Mouse (Mus musculus) ZHBTc4 (cell line): ENCODE data around the gene Nabp2.

ENCODE experiments used
- DNase-seq: peaks from one replicate; pipeline ENCODE4 v3.0.0-alpha.2; 2011; ENCODE audit warnings: low read depth, low spot score

Gene Nabp2

GRCm38 (mm10) chr10:128411211-128412054, at the start of gene Nabp2, which contains the start of gene Rnf41:
Gene Nabp2, minus strand, starts transcription at chr10:128411492.
Gene Rnf41, plus strand, starts transcription at chr10:128411657.
- peak; percentile 99 for DNase-seq

GRCm38 (mm10) chr10:128460270-128460630, 49.0 kb upstream of the Nabp2 start:
- peak; percentile 15 for DNase-seq

GRCm38 (mm10) chr10:128459409-128460269, 48.3 kb upstream of the Nabp2 start:
- DNase-seq: peak; percentile 34

- DNase-seq: peak; percentile 76
Observed at GRCm38 (mm10) chr10:128458719-128459408, 47.6 kb upstream of the Nabp2 start, which contains the start of gene Smarcc2. Gene Smarcc2, plus strand, starts transcription at chr10:128459248.

- DNase-seq: peak; percentile 92
Observed at GRCm38 (mm10) chr10:128458348-128458718, 47.0 kb upstream of the Nabp2 start.

GRCm38 (mm10) chr10:128457676-128458075, 46.4 kb upstream of the Nabp2 start:
- no peak for DNase-seq

- peak; percentile 87 for DNase-seq
Observed at GRCm38 (mm10) chr10:128455280-128455679, 44.0 kb upstream of the Nabp2 start.

GRCm38 (mm10) chr10:128454471-128454870, 43.2 kb upstream of the Nabp2 start:
- DNase-seq: no peak

GRCm38 (mm10) chr10:128451014-128451413, 39.7 kb upstream of the Nabp2 start:
- no peak for DNase-seq

GRCm38 (mm10) chr10:128445407-128445806, 34.1 kb upstream of the Nabp2 start:
- no peak for DNase-seq

- DNase-seq: no peak
Observed at GRCm38 (mm10) chr10:128444354-128444753, 33.1 kb upstream of the Nabp2 start.

GRCm38 (mm10) chr10:128442718-128443117, 31.4 kb upstream of the Nabp2 start:
- no peak for DNase-seq

- peak; percentile 92 for DNase-seq
Observed at GRCm38 (mm10) chr10:128441324-128442119, 30.2 kb upstream of the Nabp2 start.

GRCm38 (mm10) chr10:128440407-128440806, 29.1 kb upstream of the Nabp2 start:
- peak; percentile 61 for DNase-seq

- no peak for DNase-seq
Observed at GRCm38 (mm10) chr10:128438675-128439279, 27.5 kb upstream of the Nabp2 start.

- no peak for DNase-seq
Observed at GRCm38 (mm10) chr10:128436376-128436775, 25.1 kb upstream of the Nabp2 start.

GRCm38 (mm10) chr10:128435873-128436272, 24.6 kb upstream of the Nabp2 start:
- no peak for DNase-seq

- DNase-seq: no peak
Observed at GRCm38 (mm10) chr10:128435186-128435823, 24.0 kb upstream of the Nabp2 start.

GRCm38 (mm10) chr10:128434681-128435080, 23.4 kb upstream of the Nabp2 start:
- peak; percentile 19 for DNase-seq

- DNase-seq: no peak
Observed at GRCm38 (mm10) chr10:128433417-128433816, 22.1 kb upstream of the Nabp2 start.
